Mouse (Mus musculus): ENCODE measurements around the gene Upf2. TPM values are rescaled to one million over a fixed set of nuclear protein-coding genes. Genes with fewer than 3 reads are reported as not detected.

Upf2 gene
- polyA plus RNA-seq (2017; shearing (Covaris generic)), result 18.5 TPM

DNA sequence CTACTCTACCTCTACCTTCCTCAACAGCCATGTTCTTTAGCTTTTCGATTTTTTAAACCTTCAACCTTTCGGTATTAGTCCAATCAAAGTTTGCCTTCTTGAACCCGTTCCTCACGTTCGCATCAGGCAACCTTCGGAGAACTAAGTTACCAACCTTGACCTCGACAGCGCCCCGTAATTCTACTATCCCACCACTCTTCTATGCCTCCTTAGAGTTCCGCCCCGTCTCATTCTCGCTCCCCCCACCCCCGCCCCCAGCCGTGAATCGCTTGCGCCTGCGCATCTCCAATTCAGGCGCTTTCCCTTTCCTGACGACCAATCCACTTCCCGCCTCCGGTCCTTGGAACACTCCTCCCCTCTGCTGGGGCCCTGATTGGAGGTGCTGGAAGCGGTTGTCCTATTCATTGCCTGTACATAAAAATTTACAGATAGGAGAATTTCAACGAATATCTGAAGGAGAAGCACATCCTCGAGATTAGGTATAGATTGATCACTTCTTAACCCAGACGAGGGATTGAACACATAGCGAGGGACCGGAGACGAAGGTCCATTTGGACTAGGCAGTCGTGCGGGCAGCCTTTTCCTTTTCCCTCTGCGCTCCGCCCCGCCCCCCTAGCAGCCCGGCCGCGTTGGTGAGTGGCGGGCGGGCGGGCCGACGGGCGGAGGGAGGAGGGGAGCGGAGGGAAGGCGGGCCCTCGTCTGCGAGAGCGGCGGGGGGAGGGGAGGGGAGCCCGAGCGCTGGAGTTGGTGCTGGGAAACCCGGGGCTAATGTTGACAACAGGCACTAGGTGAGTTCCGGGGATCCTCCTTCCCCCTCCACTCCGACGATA is at the start of gene Upf2:
Upf2 (plus strand) TSS at position 704 of the 830 bp plus-strand sequence.

DNA sequence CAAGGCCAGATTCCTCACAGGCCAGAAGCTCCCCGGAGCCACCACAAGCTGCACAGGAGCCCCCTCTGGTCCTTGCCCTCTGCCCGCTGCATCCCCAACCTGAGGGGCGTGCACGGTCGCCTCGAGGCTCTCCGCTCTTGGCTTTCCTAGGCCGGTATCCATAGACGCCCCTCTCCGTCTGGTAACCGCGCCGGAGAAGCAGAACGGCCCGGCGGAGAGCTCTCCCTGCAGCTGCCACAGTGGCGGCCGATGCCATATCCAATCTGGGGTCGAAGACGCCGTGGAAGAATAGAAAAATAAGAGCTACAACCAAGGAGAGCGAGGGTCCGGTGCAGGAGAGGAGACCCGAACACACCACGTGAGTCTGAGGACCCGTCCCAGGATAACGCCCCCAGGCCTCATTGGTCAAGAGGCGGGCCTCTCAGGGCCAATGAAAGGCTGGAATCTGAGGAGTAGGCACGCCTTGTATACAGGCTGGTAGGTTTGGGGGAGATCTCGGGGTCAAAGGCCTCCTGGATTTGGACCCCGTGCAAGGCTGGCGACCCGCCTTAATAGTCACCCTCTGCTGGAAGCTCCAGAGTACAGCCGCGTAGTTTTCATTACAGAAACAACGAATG is 8.7 kb upstream of the Upf2 start, which contains the start of gene Dhtkd1:
Dhtkd1 (minus strand) TSS at position 377 of the 617 bp plus-strand sequence.

Other genes starting within 250 kb of the Upf2 start
- gene Camk1d, start 237.0 kb upstream of the Upf2 start, polyA plus RNA-seq (2017; shearing (Covaris generic)), result 30.5 TPM
- 44.6 TPM for gene Nudt5, start 106.5 kb upstream of the Upf2 start, polyA plus RNA-seq (2017; shearing (Covaris generic))
- 198 TPM for gene Cdc123, start 106.3 kb upstream of the Upf2 start, polyA plus RNA-seq (2017; shearing (Covaris generic))
- 1.4 TPM for gene Gm13199, start 88.5 kb upstream of the Upf2 start, polyA plus RNA-seq (2017; shearing (Covaris generic))
- gene Sec61a2, start 56.0 kb upstream of the Upf2 start, polyA plus RNA-seq (2017; shearing (Covaris generic)), result 26.4 TPM
- not detected for gene Dhtkd1, start 8.7 kb upstream of the Upf2 start, polyA plus RNA-seq (2017; shearing (Covaris generic))
- gene Proser2, start 178.7 kb downstream of the Upf2 start, polyA plus RNA-seq (2017; shearing (Covaris generic)), result not detected